Mouse (Mus musculus): ENCODE data around the gene Hnrnpk.

DNA sequence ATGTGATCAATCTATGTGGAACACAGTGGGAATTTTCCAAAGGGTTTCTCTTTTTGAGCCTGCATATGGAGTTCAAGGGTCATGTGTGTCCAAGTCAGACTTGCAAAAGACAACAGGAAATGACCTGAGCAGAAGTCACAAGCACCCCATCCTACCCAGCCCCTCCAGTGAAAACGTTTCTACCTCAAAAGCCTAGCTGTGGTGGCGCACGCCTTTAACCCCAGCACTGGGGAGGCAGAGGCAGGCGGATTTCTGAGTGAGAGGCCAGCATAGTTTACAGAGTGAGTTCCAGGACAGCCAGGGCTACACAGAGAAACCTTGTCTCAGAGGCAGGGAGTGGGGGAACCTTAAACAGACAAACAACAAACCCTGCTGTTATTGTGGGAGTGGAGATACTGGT lies 49.1 kb upstream of the Hnrnpk start:
- TF ChIP-seq EP300 (IDR thresholded peaks at IDR 0.05) (no peak), CTCF (IDR thresholded peaks at IDR 0.05) (no peak)

Data from lung, postnatal 0 days (tissue).